In the genomic region with DNA sequence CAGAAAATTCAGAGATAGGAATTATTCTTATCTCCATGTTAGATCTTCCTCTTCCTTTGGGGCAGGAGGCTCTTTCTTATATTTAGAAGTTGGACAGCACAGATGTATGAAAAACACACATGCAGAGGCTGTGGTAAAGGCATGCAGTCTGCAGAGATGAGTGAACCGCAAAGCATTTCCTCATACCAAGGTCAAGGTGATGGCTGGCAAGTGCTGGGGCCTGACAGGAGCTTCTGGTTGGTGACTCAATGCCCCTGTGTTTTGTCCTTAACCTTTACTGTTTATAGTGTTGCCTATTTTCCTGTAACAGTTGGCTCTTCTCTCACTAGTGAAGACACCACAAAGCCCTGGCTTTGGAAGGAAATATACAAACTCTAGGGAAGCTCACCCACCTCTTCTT, we compare ENCODE assay signal across 11 mouse cellular contexts.
"Had no signal": no experiment of that assay in that cellular context is flagged by ENCODE, and none has a peak within 500 bp of the region (broad histone marks: within the 10 kb centered on the region; RNA-seq: fewer than 3 reads in every experiment).

No protein-coding gene starts in this region.

- DNase-seq: kidney, adult 2 months; kidney, postnatal 25 days; layer of hippocampus, adult 9-11 months; layer of hippocampus, postnatal 36 days; left cerebral cortex, postnatal 4 days; liver, postnatal 0 days; lung, embryonic 14.5 days; lung, postnatal 36 days; midbrain, embryonic 14.5 days; right cerebral cortex, postnatal 4 days; thymus, postnatal 25 days had no signal
